Mouse (Mus musculus): ENCODE measurements around the gene 5430427O19Rik. TPM values are rescaled to one million over a fixed set of nuclear protein-coding genes. Genes with fewer than 3 reads are reported as not detected.

5430427O19Rik gene
- polyA plus RNA-seq, 1 experiment from 2014 or later, result 0.13 TPM

DNA sequence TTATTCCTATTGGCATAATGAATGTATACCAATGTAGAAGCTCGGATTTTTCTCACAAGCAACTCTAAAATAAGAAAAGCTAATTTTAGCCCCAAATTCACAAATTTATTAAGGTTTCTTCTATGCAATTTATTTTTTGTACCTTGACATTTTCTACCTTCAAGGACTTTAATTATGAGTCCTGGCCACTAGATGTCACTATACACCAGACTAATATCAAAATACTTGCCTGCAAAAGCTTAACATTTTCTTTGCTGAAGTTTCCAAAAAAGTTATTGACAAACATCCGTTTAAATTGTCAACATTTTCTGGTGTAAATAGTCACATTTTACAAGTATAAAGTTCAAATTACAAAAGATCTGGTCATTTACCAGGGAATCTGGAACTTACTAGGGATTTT lies 62.8 kb downstream of the 5430427O19Rik start:
- H3K4me1 ChIP-seq (ENCODE audit: control insufficient read depth, insufficient read depth, low read length), result no peaks in the 10 kb centered on the region
- DNase-seq (ENCODE audit: low spot score), result peak; percentile 61
- no peak overlapping the region for H3K4me2 ChIP-seq (ENCODE audit: low read depth, low read length)
- H3K27me3 ChIP-seq (ENCODE audit: control insufficient read depth, insufficient read depth, low read length), result no peaks in the 10 kb centered on the region
- ATAC-seq (replicated peaks; ENCODE audit: insufficient number of reproducible peaks, low FRiP score, low TSS enrichment, low read depth), result no peak
- no peak overlapping the region for H3K4me3 ChIP-seq (ENCODE audit: low read depth, low read length)
- H3K36me3 ChIP-seq (replicated peaks; ENCODE audit: control insufficient read depth, insufficient read depth, low read depth, low read length), result no peaks in the 10 kb centered on the region
- no peak overlapping the region for H3K27ac ChIP-seq (replicated peaks; ENCODE audit: low read depth, low read length)
- 6% methylated on average over 2 of the region's 2 CpGs for WGBS
- H3K9ac ChIP-seq (replicated peaks; ENCODE audit: low read length), result no peak overlapping the region
- H3K9me3 ChIP-seq (replicated peaks; ENCODE audit: control insufficient read depth, low read length), result no peaks in the 10 kb centered on the region

Other genes starting within 250 kb of the 5430427O19Rik start
- gene Gk, start 93.5 kb upstream of the 5430427O19Rik start, polyA plus RNA-seq (2014; fragmentation: Nextera tagmentation; extraction: Ambion mirVana), result 6.6 and 8.5 TPM in 2 replicates
- gene Samt3, start 173.8 kb downstream of the 5430427O19Rik start, polyA plus RNA-seq (2014; fragmentation: Nextera tagmentation; extraction: Ambion mirVana), result not detected in 2 replicates